Mouse (Mus musculus): ENCODE data around the gene Kcnj9.

DNA sequence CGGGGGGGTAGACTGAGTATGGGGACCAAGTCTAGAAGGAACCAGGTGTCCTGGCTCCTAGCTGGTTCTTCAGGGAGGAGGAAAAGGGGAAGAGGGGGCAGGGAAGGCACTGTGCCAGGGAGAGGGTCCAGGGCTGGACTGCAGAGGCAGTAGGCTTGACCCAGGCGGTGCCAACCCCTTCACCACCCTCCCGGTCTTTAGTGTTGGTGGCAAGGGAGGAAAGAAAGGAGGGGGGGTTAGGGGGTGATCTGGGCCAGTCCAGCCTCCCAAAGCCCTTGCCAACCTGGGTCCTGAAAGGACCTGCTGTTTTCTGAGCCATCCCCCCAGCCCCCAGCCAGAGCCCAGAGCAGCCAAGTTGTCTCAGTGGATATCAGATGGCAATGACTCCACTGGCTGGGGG is 13.6 kb upstream of the Kcnj9 start:
- TF ChIP-seq POLR2A (IDR thresholded peaks at IDR 0.05; ENCODE audit: borderline replicate concordance, extremely low read depth, insufficient read depth, insufficient read length, poor library complexity, severe bottlenecking) (no peak), CTCF (IDR thresholded peaks at IDR 0.05; ENCODE audit: borderline replicate concordance, extremely low read depth, insufficient read depth, insufficient read length) (no peak)
